Mouse (Mus musculus) thymus, adult 2 months (tissue): ENCODE data around the gene Bsg. TPM values are rescaled to one million over a fixed set of nuclear protein-coding genes. Genes with fewer than 3 reads are reported as not detected.

ENCODE experiments used
- DNase-seq: peaks from one replicate; pipeline ENCODE4 v3.0.0; 2021
- H3K27ac ChIP-seq: fragments of 200-500 bp; 2 replicates; pipeline ENCODE4 v1.5.1; 2012; ENCODE audit warnings: low read length, control low read depth; ENCODE audit not compliant: control insufficient read depth, insufficient read depth
- H3K27me3 ChIP-seq: fragments of 200-500 bp; 2 replicates; pipeline ENCODE4 v1.6.1; 2012; ENCODE audit warnings: mild to moderate bottlenecking, low read length, moderate library complexity, mixed read lengths; ENCODE audit not compliant: control insufficient read depth, insufficient read depth
- H3K36me3 ChIP-seq: fragments of 200-500 bp; 2 replicates; pipeline ENCODE4 v1.6.1; 2012; ENCODE audit warnings: mild to moderate bottlenecking, low read length, moderate library complexity; ENCODE audit not compliant: control insufficient read depth, insufficient read depth
- H3K4me1 ChIP-seq: fragments of 200-500 bp; replicated peaks from 2 replicates; pipeline ENCODE4 v1.6.1; 2012; ENCODE audit warnings: low read length; ENCODE audit not compliant: control insufficient read depth, insufficient read depth
- H3K4me3 ChIP-seq: fragments of 200-500 bp; 2 replicates; pipeline ENCODE4 v1.5.1; 2012; ENCODE audit warnings: mild to moderate bottlenecking, low read length, control low read depth, moderate library complexity; ENCODE audit not compliant: control insufficient read depth, insufficient read depth
- CTCF ChIP-seq: fragments of 200-500 bp; IDR thresholded peaks from 2 replicates; pipeline ENCODE4 v1.5.1; 2012; ENCODE audit warnings: mild to moderate bottlenecking, control low read depth, low read length, moderate library complexity, borderline replicate concordance; ENCODE audit not compliant: control insufficient read depth, poor library complexity, insufficient read depth; ENCODE audit errors: extremely low read depth
- POLR2A ChIP-seq: fragments of 200-500 bp; IDR thresholded peaks from 2 replicates; pipeline ENCODE4 v1.6.1; 2012; ENCODE audit warnings: mild to moderate bottlenecking, low read length, control low read depth, moderate library complexity; ENCODE audit not compliant: control insufficient read depth, poor library complexity, insufficient read depth; ENCODE audit errors: extremely low read depth
- WGBS: fragments of 180-500 bp; shearing (Covaris S2); methylation state at CpG from one replicate; pipeline ENCODE4 v1.1.7; 2018; 5-methylcytosine and 5-hydroxymethylcytosine counted together
- polyA plus RNA-seq: library from polyadenylated mRNA; depleted of rRNA; stranded (reverse); fragments of >200 nt; gene quantifications from 2 replicates; pipeline ENCODE4 v1.2.3, GENCODE M21; 2012

The Bsg gene
- polyA plus RNA-seq, 1 experiment = 396 TPM

GRCm38 (mm10) chr10:79704970-79705360 lies 674 bp downstream of the Bsg start:
- H3K27ac ChIP-seq = no peak overlapping the region
- no peaks in the 10 kb centered on the region for H3K27me3 ChIP-seq
- TF ChIP-seq CTCF (no peak), POLR2A (no peak)
- peaks cover 4% of the 10 kb centered on the region; the same call in 1 of the 2 replicates for H3K36me3 ChIP-seq
- no peak for DNase-seq
- 8% methylated on average over 10 of the region's 10 CpGs for WGBS
- H3K4me1 ChIP-seq = peaks cover 21% of the 10 kb centered on the region
- H3K4me3 ChIP-seq = peak overlapping the region; percentile 69

- TF ChIP-seq POLR2A = no peak
- 82% methylated on average over 5 of the region's 5 CpGs for WGBS
- Histone ChIP-seq H3K27ac (no peak overlapping the region), H3K4me1 (peaks cover 21% of the 10 kb centered on the region), H3K4me3 (no peak overlapping the region), H3K27me3 (no peaks in the 10 kb centered on the region), H3K36me3 (peaks cover 13% of the 10 kb centered on the region; the same call in 1 of the 2 replicates)
- no peak for DNase-seq
Measured at GRCm38 (mm10) chr10:79705951-79706350, 1.7 kb downstream of the Bsg start.

- H3K4me1 ChIP-seq = peaks cover 21% of the 10 kb centered on the region
- no peaks in the 10 kb centered on the region for H3K27me3 ChIP-seq
- H3K27ac ChIP-seq = no peak overlapping the region
- 83% methylated on average over 5 of the region's 5 CpGs for WGBS
- peaks cover 13% of the 10 kb centered on the region; the same call in 1 of the 2 replicates for H3K36me3 ChIP-seq
- TF ChIP-seq POLR2A (no peak), CTCF (no peak)
- no peak overlapping the region for H3K4me3 ChIP-seq
- no peak for DNase-seq
Measured at GRCm38 (mm10) chr10:79706406-79707094, 2.3 kb downstream of the Bsg start.

- Histone ChIP-seq H3K27me3 (no peaks in the 10 kb centered on the region), H3K4me1 (peaks cover 21% of the 10 kb centered on the region), H3K4me3 (no peak overlapping the region), H3K27ac (no peak overlapping the region), H3K36me3 (peaks cover 13% of the 10 kb centered on the region; the same call in 1 of the 2 replicates)
- DNase-seq = no peak
- 88% methylated on average over 1 of the region's 1 CpGs for WGBS
- no peak for TF ChIP-seq POLR2A
- TF ChIP-seq CTCF = no peak
Measured at GRCm38 (mm10) chr10:79707162-79707561, 2.9 kb downstream of the Bsg start.

- no peak for TF ChIP-seq POLR2A
- no peak for TF ChIP-seq CTCF
- DNase-seq = no peak
- Histone ChIP-seq H3K27me3 (no peaks in the 10 kb centered on the region), H3K4me1 (peaks cover 21% of the 10 kb centered on the region), H3K27ac (no peak overlapping the region), H3K4me3 (no peak overlapping the region), H3K36me3 (peaks cover 13% of the 10 kb centered on the region; the same call in 1 of the 2 replicates)
- 77% methylated on average over 4 of the region's 4 CpGs for WGBS
Measured at GRCm38 (mm10) chr10:79707759-79708158, 3.5 kb downstream of the Bsg start.

GRCm38 (mm10) chr10:79708668-79709067 lies 4.4 kb downstream of the Bsg start:
- TF ChIP-seq CTCF = no peak
- TF ChIP-seq POLR2A = no peak
- Histone ChIP-seq H3K4me3 (no peak overlapping the region), H3K27me3 (no peaks in the 10 kb centered on the region), H3K36me3 (peaks cover 13% of the 10 kb centered on the region; the same call in 1 of the 2 replicates), H3K4me1 (peaks cover 21% of the 10 kb centered on the region), H3K27ac (no peak overlapping the region)
- DNase-seq = no peak
- 97% methylated on average over 21 of the region's 21 CpGs for WGBS
